Comparison of ENCODE assay signal across 8 mouse cellular contexts in the genomic region with DNA sequence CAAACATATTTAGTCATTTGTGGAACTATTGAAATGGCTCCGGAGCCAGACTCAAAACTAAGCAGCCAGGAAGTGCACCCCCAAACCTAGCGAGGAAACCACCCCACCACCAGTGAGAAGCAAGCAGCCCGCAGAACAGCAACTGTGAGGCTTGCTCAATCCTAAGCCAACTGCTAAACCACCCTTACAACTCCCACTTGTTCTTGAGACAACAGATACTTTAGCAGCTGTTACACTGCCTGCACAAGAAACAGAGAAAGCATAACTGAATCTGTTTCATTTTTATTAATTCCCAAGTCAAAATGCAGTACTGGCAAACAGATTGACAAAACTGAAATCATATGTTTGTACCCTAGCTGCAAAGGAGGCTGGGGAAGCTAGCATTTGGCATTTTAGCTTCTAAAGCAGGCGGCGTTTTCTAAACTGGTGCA. TPM values are rescaled to one million over a fixed set of nuclear protein-coding genes. Genes with fewer than 3 reads are reported as not detected.
DNase-seq lines count a peak whose midpoint lies in the region; ATAC-seq and TF ChIP-seq lines count a peak whose summit lies in the region.
"Had no signal": no experiment of that assay in that cellular context is flagged by ENCODE, and none has a peak within 500 bp of the region (broad histone marks: within the 10 kb centered on the region; RNA-seq: fewer than 3 reads in every experiment).

No protein-coding gene starts in this region.

- no peak for TF ChIP-seq CTCF in brain, embryonic 14.5 days (IDR thresholded peaks at IDR 0.05; ENCODE audit: borderline replicate concordance, extremely low read depth, insufficient read depth, insufficient read length)

- H3K4me3 ChIP-seq in kidney, embryonic 14.5 days (ENCODE audit: low read length) = no peak overlapping the region
- H3K4me3 ChIP-seq: heart, adult 2 months had no signal

- no peak for TF ChIP-seq POLR2A in brain, embryonic 14.5 days (IDR thresholded peaks at IDR 0.05; ENCODE audit: borderline replicate concordance, extremely low read depth, insufficient read depth, insufficient read length, poor library complexity, severe bottlenecking)

- no peaks in the 10 kb centered on the region for H3K27me3 ChIP-seq in kidney, embryonic 14.5 days (ENCODE audit: control insufficient read depth, insufficient read depth, low read length)

- H3K36me3 ChIP-seq in kidney, embryonic 14.5 days (ENCODE audit: control insufficient read depth, insufficient read depth, low read length) = no peaks in the 10 kb centered on the region

- no peak for ATAC-seq in kidney, embryonic 14.5 days (ENCODE audit: low FRiP score, low TSS enrichment)

- 84% methylated on average over 5 of the region's 5 CpGs for WGBS in kidney, embryonic 14.5 days

- no peaks in the 10 kb centered on the region for H3K4me1 ChIP-seq in kidney, embryonic 14.5 days (ENCODE audit: control insufficient read depth, insufficient read depth, low read length)

- no peak overlapping the region for H3K4me2 ChIP-seq in kidney, embryonic 14.5 days (replicated peaks; ENCODE audit: low read depth, low read length)

- no peaks in the 10 kb centered on the region for H3K9me3 ChIP-seq in kidney, embryonic 14.5 days (ENCODE audit: control insufficient read depth, low read length)

- no peak overlapping the region for H3K27ac ChIP-seq in kidney, embryonic 14.5 days (ENCODE audit: low read depth, low read length)
- H3K27ac ChIP-seq: heart, adult 2 months had no signal

- DNase-seq in CD8-positive naive resting alpha-beta T cell, adult 2 months (ENCODE audit: low read depth in 2 of 2, low spot score in 2 of 2) = peak; percentile 44 to 54
- DNase-seq in brain, embryonic 14.5 days (ENCODE audit: low read depth) = peak; percentile 47
- DNase-seq in layer of hippocampus, postnatal 10 days (ENCODE audit: low spot score in 2 of 2) = peak; percentile 40 to 42
- DNase-seq in right cerebral cortex, adult 2 months (ENCODE audit: low spot score in 2 of 2) = peak; percentile 65 to 66
- DNase-seq in neural tube, embryonic 10.5 days (ENCODE audit: extremely low spot score, low spot score) = no peak
- no peak for DNase-seq in adrenal gland, adult (ENCODE audit: inconsistent age in 2 of 2, low spot score in 1 of 2)

- no peak overlapping the region for H3K9ac ChIP-seq in kidney, embryonic 14.5 days (ENCODE audit: low read depth, low read length)

RNA-seq across cellular contexts. Expression of a gene that starts 23.2 kb away (rescaled TPM):
- 42.9 and 44.9 TPM in 2 replicates for polyA plus RNA-seq in brain, embryonic 14.5 days (2012; rRNA removed)
- 10 to 100 TPM; 62.3 to 69.5 TPM for total RNA-seq in layer of hippocampus, postnatal 10 days (2021)
- 15.2 and 19.7 TPM in 2 replicates for polyA plus RNA-seq in kidney, embryonic 14.5 days (2014; fragmentation: Nextera tagmentation; extraction: Ambion mirVana)

Comparison
In these comparisons a context has a peak if more than half of its experiments do, and no peak if none do; other contexts are left out.
1. DNase-seq: peak in CD8-positive naive resting alpha-beta T cell, adult 2 months (2 of 2), brain, embryonic 14.5 days (single experiment), layer of hippocampus, postnatal 10 days (2 of 2) and right cerebral cortex, adult 2 months (2 of 2); none in neural tube, embryonic 10.5 days (single experiment) and adrenal gland, adult (0 of 2).